Mouse (Mus musculus) adrenal gland, adult (tissue): ENCODE measurements around the gene Slc23a2.

ENCODE experiments used
- DNase-seq, 2 experiments: peaks; one replicate each; pipeline ENCODE4 v3.0.0; 2022 to 2023; ENCODE audit warnings: low spot score in 1 of 2; ENCODE audit not compliant: inconsistent age in 2 of 2

The Slc23a2 gene

DNA sequence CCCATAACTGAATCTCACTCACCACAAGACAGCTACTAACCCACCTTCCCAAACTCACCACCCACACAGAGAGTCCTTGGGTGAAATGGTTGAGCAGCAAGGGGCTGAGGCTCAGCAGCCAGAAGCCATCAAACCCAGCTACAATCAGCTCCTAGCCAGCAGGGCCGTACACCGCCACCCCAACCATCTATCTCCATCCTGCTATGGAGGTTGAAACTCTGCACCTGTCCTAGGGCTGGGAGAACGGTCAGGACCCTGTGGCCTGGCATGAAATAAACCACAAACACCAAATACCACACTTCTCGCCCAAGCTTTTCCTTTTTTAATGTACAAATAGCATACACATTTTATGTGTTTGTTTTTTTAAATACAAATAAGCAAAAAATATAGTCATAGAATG, 120.9 kb downstream of the Slc23a2 start:
- DNase-seq, result no peak

DNA sequence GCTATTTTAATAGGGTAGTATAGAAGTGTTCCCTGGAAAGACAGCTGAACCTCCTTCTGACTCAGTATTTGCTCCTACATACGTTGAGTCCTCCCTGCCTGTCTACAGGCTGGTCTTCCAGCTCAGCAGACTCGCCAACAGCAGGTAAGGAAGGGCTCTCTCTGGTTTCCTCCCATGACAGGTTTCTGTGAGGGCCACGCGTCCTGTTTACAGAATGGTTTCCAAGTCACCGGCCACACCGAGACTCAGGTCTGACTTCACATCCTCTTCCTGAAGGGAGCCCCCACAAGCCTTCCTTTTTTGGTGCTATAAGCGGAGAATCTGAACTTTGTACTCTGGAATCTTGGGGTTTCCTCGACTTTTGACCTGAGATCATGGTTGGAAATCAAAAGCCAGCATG, 122.3 kb downstream of the Slc23a2 start:
- no peak for DNase-seq

DNA sequence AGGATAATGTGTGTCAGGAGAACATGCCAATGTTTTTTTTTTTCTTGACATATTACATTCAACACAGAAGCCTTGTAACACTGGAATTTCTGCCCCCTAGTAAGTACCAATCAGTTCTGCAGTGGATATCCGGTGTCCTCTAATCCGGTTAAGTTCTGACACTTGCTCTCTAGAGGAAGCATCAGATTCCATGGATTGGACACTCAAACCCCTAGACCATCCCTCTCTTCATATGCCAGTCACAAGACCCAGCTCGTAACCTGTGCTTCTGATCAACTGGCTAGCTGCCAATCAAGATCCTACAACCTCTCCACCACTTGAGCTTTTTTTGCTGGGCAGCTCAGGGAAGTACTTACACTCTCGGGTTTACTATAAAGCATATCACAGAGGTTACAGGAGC, 123.3 kb downstream of the Slc23a2 start:
- no peak for DNase-seq

DNA sequence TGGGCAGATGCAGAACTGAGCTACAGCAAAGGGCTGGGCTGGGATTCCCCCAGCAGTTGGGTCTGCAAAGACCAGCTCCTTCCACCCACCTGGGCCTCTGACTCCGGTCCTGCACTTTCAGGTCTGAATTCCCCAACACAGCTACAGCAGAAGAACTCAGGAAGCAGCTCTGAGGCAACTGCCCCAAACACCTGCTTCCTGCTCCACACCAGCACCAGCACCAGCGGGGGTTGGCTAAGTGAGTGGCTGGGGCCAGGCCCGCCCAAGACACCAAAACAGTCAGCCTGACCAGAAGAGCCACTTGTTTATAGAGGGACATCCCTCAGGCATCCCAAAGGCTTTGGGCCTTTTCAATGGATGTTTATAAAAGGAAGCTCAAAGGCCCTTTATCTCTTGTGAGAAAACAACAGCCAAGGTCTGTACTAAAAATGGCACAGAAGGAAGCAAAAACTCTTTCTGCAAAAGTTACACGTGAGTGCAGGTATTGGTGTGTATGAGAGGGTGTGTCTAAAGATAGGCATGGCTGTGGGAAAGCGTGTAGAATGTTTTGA, 123.8 kb downstream of the Slc23a2 start:
- DNase-seq, result peak in 1 of 2 experiments; percentile 48

DNA sequence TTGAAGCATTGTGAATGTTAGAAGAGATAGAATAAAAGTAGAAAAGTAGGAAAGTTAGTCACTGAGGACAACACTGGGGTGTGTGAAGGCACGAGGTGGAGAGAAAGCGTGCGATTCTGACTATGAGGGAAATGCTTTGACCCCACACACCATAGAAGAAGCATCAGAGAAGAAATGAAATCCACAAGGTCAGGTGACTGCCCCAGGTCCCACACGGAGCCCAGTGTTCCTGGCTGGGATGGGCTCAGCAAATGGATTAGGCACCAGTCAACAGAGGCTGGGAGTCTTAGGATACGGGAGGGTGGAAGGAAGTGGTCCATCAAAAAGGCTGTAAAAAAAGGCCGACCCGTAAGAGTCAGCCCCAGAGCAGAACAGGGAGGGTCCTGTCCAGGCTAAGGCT, 124.5 kb downstream of the Slc23a2 start:
- DNase-seq, result no peak

DNA sequence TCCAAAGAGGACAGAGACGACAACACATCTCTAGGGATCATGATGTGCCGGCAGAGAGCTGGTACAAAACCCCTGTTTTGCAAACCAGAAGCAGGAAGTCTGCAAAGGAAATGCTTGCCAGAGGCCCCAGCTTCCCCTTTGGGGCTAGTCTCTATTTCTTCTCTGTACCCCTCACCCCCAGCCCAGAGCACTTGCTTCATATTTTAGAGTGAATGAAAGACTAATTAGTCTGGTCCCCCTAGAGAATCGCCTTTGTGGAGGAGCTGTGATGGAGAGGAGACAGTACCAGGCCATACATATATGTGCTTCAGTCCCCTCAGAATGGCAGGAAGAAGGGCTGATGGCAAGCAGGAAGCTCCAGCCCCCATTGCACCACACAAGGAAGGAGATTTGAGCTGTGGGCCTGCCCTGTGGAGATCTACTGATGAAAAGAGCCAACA, 125.5 kb downstream of the Slc23a2 start:
- DNase-seq, result peak in 1 of 2 experiments; percentile 54

DNA sequence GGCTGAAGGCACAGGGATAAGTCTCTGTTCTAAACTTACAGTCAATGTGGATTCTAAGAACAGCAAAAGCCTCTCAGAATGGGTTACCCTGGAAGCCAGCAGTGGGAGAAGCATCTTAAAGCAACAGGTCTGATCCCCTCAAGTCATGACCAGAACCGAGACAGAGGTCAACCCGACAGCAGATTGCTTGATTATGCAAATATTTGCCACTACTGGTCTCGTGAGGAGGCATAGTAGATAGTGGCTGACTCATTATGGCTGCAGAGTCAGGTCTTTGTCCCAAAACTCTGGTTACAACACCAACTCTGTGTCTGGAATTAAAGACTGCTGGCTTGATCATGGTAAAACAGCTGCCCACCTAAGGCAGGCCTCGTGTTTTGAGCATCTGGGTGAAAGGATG, 126.8 kb downstream of the Slc23a2 start:
- DNase-seq, result no peak

DNA sequence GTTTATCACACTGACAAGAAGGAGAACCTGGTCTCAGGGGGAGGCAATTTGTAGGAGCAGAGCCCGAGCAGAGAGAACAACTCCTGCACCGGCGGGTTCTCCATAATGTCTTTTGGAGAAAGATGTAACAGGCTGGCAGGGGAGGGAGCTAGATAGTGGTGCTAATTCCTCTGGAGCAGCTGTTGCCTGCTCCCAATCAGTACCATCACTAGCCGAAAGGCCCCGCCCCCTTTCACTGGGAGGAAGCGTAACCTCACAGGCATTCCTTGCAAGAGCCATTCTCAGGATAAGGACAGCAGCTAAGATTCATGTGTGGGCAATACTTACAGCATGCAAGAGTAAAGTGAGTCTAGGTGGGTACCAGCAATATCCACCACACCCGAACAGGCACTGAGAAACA, 127.3 kb downstream of the Slc23a2 start:
- peak in 1 of 2 experiments; percentile 51 for DNase-seq

DNA sequence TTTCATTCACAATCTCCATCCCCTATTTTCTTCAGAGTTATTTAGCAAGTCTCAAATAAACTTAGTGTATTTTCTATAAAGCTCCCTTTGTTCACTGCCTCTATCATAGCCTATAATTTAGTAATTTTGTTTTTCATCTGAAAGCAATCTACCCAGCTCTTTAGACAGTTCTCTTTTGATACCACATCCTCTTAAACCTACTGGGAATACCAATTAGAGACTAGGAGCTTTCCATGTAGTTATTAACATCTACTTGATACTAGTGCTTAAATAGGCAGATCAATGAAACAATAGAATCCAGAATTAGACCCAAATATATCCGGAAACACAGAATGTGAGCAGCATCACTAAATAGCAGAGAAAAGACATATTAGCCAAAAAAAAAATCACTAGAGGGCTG, 128.9 kb downstream of the Slc23a2 start:
- DNase-seq, result no peak

DNA sequence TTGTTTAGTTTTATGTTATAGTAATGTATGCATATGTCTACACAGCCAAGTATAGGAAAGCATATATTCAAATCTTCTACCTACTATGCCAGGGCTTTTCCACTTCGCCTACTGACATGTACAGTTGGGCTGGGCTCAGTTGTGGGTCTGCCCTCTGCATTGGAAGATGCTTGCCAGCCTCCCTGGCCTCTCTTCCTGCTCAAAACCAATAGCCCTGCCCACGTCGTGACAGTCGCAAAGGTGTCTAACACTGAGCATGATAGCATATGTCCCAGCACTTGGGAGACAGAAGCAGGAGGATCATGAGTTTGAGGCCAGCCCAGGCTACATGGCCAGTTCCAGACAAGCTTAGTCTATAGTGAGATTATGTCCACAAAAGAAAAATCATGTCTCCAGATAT, 131.8 kb downstream of the Slc23a2 start:
- no peak for DNase-seq

DNA sequence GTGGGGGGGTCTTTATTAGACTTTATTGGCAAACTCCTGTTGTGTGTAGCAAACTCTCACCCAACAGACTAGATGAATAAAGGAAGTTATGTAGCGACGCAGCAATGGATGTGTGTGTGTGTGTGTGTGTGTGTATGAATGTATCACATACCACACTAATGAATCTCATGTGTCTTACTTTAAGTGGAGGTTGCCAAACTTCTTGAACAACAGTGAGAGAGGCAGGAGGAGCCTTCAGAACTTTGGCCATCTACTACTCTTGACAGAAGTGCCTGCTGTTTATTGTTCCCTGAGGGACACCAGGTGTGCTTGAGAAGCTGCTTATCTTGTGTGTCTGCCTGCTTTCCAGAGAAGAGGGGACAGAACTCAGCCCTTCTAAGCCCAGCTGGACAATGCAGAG, 134.1 kb downstream of the Slc23a2 start:
- no peak for DNase-seq

DNA sequence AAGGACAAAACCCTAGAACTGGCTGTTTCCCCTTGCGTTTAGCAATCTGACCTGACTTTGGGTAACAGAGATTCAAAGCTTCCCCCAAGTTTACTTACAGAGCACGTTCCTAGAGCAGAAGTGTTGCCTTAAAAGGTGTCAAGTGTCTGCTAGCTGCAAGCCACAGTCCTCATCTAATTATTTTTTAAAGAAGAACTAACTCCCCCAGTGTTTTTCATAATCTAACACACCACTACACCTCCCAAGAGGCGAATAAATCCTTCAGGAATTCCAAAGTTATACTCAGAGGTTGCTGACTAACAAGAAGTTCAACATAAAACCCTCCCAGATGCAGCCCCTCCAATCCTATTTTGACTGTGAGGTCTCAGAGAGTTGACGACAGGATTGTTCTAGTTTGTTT, 136.7 kb downstream of the Slc23a2 start:
- no peak for DNase-seq

DNA sequence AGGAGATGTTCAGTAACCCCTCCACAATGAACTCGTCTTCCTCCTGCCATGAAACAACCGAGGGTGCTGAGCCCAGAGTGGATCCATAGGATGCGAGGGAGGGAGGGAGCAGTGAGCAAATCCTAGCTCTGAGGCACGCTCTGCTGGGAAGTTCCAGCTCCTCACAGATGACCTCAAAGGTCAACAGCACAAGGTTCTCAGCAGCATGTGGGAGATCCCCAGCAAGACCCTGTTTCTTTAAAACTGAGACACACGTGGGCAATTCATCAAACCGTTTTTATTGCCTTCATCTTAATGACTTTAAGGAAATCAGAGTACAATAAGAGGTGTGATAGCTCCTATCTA, 137.5 kb downstream of the Slc23a2 start:
- no peak for DNase-seq

DNA sequence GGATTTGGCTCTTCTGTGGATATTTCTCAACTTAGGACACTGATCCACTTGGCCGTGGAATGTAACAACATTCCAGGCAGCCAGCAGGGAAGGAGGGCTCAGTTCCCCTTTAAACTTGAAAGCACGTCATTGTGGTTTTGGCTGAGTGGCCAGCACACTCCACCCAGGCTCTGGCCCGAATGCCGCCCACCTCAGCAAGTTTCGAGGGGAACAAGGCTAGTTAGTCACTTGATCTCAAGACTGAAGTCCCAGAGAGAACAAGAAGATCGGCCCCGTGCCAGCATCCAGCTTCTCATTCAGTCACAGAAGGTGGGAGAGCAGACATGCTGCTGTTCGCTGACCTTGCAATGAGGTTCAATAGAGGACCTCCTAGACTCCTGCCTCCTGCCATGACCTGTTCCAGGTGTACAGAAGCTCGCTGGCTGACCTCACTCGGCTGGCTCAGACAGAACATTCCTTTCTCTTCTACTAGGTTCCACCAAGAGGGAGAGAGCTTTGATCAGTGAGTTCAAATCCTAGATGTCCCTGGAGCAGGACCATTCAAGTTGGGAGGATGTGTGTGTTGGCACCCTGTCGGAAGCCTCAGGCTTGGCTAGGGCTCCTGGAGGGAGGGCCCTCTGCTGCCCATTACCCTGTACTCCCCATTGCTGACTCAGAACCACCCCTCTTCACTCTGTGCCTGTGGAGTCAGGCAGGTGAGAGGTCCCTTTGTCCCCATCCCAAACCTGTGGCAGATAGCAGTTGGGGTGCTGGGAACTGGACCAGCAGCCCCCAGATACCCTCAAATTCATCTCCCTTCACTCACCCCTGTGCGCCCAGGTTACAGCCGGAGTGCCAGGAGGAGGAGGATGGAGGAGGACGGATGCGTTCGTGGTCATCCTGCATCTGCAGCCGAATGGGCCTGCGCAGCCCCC, 138.1 kb downstream of the Slc23a2 start:
- peak; percentile 56 to 69 for DNase-seq

DNA sequence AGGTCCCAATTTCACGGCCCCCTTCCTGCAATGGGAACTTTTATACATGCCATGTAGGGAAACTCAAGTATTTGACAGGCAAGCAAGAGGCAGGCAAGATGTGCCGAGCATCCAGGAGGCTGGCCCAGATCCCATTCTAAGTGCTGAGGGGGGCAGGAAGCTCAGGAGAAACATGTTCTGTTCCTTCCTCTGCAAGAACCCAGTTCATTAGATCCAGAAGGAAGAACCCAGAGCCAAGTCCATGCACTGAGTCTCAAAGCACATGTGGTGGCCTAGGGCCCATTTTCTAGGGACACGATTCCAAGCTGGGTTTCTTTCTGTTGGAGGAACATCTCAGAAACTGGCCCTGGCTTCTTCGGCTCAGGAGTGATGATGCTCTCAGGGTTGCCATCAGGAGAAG, 139.5 kb downstream of the Slc23a2 start:
- DNase-seq, result no peak

DNA sequence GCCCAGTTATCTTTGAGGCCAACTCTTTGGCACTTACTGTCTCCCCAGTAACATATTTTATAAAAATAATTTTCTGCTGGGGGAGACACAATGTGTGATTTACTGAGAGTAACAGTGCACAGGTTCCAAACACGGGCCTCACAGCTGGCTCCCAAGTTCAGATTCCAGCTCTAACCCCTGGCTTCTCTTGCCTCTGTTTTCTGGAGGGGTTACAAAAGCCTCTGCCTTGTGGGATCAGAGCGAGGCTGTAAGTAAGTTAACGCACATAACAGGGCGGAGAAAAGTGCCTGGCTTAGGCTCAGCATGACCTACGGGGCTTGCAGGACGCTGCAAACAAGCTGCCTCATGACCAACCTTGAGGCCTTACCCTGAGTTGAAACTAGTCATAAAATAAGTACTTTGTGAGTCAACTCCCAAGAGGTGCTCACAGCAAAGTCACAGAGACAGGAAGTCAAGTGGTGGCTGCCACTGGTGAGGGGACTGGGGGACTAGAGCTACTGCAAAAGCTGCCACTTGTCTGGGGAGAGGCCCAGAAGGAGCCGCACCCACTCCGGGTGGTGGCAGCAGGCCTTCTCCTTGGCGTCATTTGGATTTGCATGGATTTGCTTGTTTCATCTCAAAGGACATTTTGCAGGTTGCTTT, 140.3 kb downstream of the Slc23a2 start:
- peak in 1 of 2 experiments; percentile 68 for DNase-seq

DNA sequence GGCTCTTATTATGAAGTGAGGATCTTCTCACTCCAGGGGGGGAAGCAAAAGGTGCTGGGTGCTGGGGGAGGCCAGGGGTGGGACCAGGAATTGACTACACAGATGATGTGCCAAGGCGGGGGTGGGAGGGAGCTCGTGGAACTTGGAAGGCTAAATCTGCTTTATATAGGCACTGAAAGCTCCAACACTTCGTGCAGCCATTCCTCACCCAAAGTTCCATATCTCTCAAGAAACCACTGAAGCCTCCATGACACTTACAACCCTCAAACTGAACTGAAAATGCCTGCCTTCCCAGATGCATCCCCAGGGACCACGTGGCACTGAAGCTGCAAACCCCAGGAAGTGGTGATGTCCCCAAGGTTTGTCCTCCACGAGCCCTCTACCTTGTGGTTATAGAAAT, 141.0 kb downstream of the Slc23a2 start:
- DNase-seq, result no peak
